Mouse (Mus musculus) kidney, adult 9 months (tissue): ENCODE data around the gene Slc35b4.

ENCODE experiments used
- DNase-seq: peaks from one replicate; pipeline ENCODE4 v3.0.0; 2022

The Slc35b4 gene

GRCm38 (mm10) chr6:34176864-34177247 is at the start of gene Slc35b4:
TSS of gene Slc35b4 (minus strand) at chr6:34177111.
- DNase-seq: peak; percentile 98

- no peak for DNase-seq
Observed at GRCm38 (mm10) chr6:34225004-34225599, 48.2 kb upstream of the Slc35b4 start.

GRCm38 (mm10) chr6:34216450-34217319 is 39.8 kb upstream of the Slc35b4 start:
- DNase-seq: no peak

GRCm38 (mm10) chr6:34205754-34206153 is 28.8 kb upstream of the Slc35b4 start:
- DNase-seq: no peak

- no peak for DNase-seq
Observed at GRCm38 (mm10) chr6:34204971-34205572, 28.2 kb upstream of the Slc35b4 start.

GRCm38 (mm10) chr6:34203503-34203902 is 26.6 kb upstream of the Slc35b4 start:
- no peak for DNase-seq

GRCm38 (mm10) chr6:34194981-34195380 is 18.1 kb upstream of the Slc35b4 start:
- no peak for DNase-seq

GRCm38 (mm10) chr6:34193708-34194475 is 17.0 kb upstream of the Slc35b4 start:
- DNase-seq: peak; percentile 74

GRCm38 (mm10) chr6:34191401-34191800 is 14.5 kb upstream of the Slc35b4 start:
- no peak for DNase-seq

- DNase-seq: no peak
Observed at GRCm38 (mm10) chr6:34189494-34189893, 12.6 kb upstream of the Slc35b4 start.

GRCm38 (mm10) chr6:34187986-34188599 is 11.2 kb upstream of the Slc35b4 start:
- peak; percentile 34 for DNase-seq

GRCm38 (mm10) chr6:34187273-34187863 is 10.5 kb upstream of the Slc35b4 start:
- DNase-seq: no peak

GRCm38 (mm10) chr6:34183326-34183725 is 6.4 kb upstream of the Slc35b4 start:
- DNase-seq: no peak

GRCm38 (mm10) chr6:34181961-34182360 is 5.0 kb upstream of the Slc35b4 start:
- no peak for DNase-seq

GRCm38 (mm10) chr6:34179911-34180310 is 3.0 kb upstream of the Slc35b4 start:
- no peak for DNase-seq

GRCm38 (mm10) chr6:34179007-34179406 is 2.1 kb upstream of the Slc35b4 start:
- peak; percentile 95 for DNase-seq

GRCm38 (mm10) chr6:34176111-34176863 is 624 bp downstream of the Slc35b4 start:
- DNase-seq: peak; percentile 74

GRCm38 (mm10) chr6:34174715-34175114 is 2.2 kb downstream of the Slc35b4 start:
- no peak for DNase-seq

- peak; percentile 50 for DNase-seq
Observed at GRCm38 (mm10) chr6:34173251-34173650, 3.7 kb downstream of the Slc35b4 start.

- DNase-seq: peak; percentile 75
Observed at GRCm38 (mm10) chr6:34171748-34172457, 5.0 kb downstream of the Slc35b4 start.
